Mouse (Mus musculus): ENCODE measurements around the gene Rac2. TPM values are rescaled to one million over a fixed set of nuclear protein-coding genes. Genes with fewer than 3 reads are reported as not detected.

The Rac2 gene
- total and polyA plus RNA-seq, 3 experiments = 160 to 942 (median 453) TPM

- TF ChIP-seq MAFK (IDR thresholded peaks at IDR 0.05; ENCODE audit: insufficient replicate concordance, low read length) (no peak), POLR2AphosphoS2 (IDR thresholded peaks at IDR 0.05; ENCODE audit: low read depth, low read length) (no peak), CHD1 (IDR thresholded peaks at IDR 0.05; ENCODE audit: low read depth, low read length) (no peak), SIN3A (IDR thresholded peaks at IDR 0.05; ENCODE audit: low read length) (peak; percentile 70), USF2 (conservative IDR thresholded peaks at IDR 0.05; ENCODE audit: low read depth, low read length) (no peak), POLR2A (IDR thresholded peaks at IDR 0.05; ENCODE audit: low read depth, low read length) (no peak), NRF1 (IDR thresholded peaks at IDR 0.05; ENCODE audit: low read depth, low read length) (no peak), CTCF (conservative IDR thresholded peaks at IDR 0.05 in 1 of 2, IDR thresholded peaks at IDR 0.05 in 1 of 2; ENCODE audit: low read depth in 2 of 2, low read length in 2 of 2) (no peak), SMC3 (IDR thresholded peaks at IDR 0.05; ENCODE audit: low read depth, low read length) (no peak), KAT2A (IDR thresholded peaks at IDR 0.05; ENCODE audit: insufficient replicate concordance, low read length) (no peak), TBP (conservative IDR thresholded peaks at IDR 0.05; ENCODE audit: low read depth, low read length) (no peak), USF1 (IDR thresholded peaks at IDR 0.05; ENCODE audit: low read depth, low read length) (no peak), ETS1 (conservative IDR thresholded peaks at IDR 0.05; ENCODE audit: low read depth, low read length) (no peak; the same call in 1 of the 2 replicates), JUN (IDR thresholded peaks at IDR 0.05; ENCODE audit: insufficient read depth, low read depth, low read length) (no peak), ELF1 (IDR thresholded peaks at IDR 0.05; ENCODE audit: low read depth, low read length) (0 out of 2 replicates have a peak, but pooled peaks have one; percentile 10), JUND (conservative IDR thresholded peaks at IDR 0.05; ENCODE audit: low read depth, low read length) (no peak)
Measured at GRCm38 (mm10) chr15:78599529-78600193, 27.1 kb upstream of the Rac2 start (continued).

- Histone ChIP-seq H3K79me2 (replicated peaks; ENCODE audit: control insufficient read depth, extremely low read depth, insufficient read depth, poor library complexity, severe bottlenecking) (peaks cover 10% of the 10 kb centered on the region), H3K4me3 (replicated peaks in 1 of 3; ENCODE audit: low read depth in 2 of 3, low read length in 2 of 3, poor library complexity in 1 of 3) (peak overlapping the region in 2 of 3 experiments; percentile 22 to 30), H3K9me3 (replicated peaks; ENCODE audit: low read length) (peaks cover 14% of the 10 kb centered on the region), H3K9ac (ENCODE audit: insufficient read depth, low read depth) (peak overlapping the region; percentile 23; the same call in 1 of the 2 replicates), H3K27ac (ENCODE audit: insufficient read depth, low read depth) (peak overlapping the region; percentile 47), H3K4me1 (ENCODE audit: control insufficient read depth in 1 of 2, insufficient read depth in 2 of 2) (peaks cover 36 to 75% of the 10 kb centered on the region in 2 experiments), H3K36me3 (replicated peaks in 1 of 2; ENCODE audit: control insufficient read depth in 1 of 2, insufficient read depth in 1 of 2, low read length in 1 of 2) (peaks cover 37 to 54% of the 10 kb centered on the region in 2 experiments), H3K4me2 (ENCODE audit: insufficient read depth, low read depth, poor library complexity, severe bottlenecking) (peak overlapping the region; percentile 76), H3K27me3 (replicated peaks) (no peaks in the 10 kb centered on the region)
- in situ Hi-C loops (cut with MboI; ENCODE audit: low pct_ligation_motif_present, low pct_unique_long_range_greater_than_20kb, low sequenced_read_pairs) (no loop called here), dilution Hi-C loops (cut with MboI; ENCODE audit: extremely low pct_ligation_motif_present, extremely low pct_unique_long_range_greater_than_20kb, low sequenced_read_pairs) (no loop called here)
- TF ChIP-seq MAZ (IDR thresholded peaks at IDR 0.05; ENCODE audit: low read depth, low read length) = no peak
- no peak for TF ChIP-seq USF2 (conservative IDR thresholded peaks at IDR 0.05; ENCODE audit: low read depth, low read length)
- no peak for TF ChIP-seq SMC3 (IDR thresholded peaks at IDR 0.05; ENCODE audit: low read depth, low read length)
- no peak for TF ChIP-seq NELFE (IDR thresholded peaks at IDR 0.05; ENCODE audit: low read depth, low read length)
- TF ChIP-seq ZNF384 (IDR thresholded peaks at IDR 0.05; ENCODE audit: low read depth, low read length) = no peak
- TF ChIP-seq TCF12 (IDR thresholded peaks at IDR 0.05; ENCODE audit: low read depth, low read length) = peak; percentile 66
- no peak for TF ChIP-seq JUN (IDR thresholded peaks at IDR 0.05; ENCODE audit: insufficient read depth, low read depth, low read length)
- TF ChIP-seq MEF2A (IDR thresholded peaks at IDR 0.05; ENCODE audit: borderline replicate concordance, low read depth, low read length) = 0 out of 2 replicates have a peak, but pooled peaks have one; percentile 17
- TF ChIP-seq HCFC1 (IDR thresholded peaks at IDR 0.05; ENCODE audit: low read depth, low read length) = no peak
- no peak for TF ChIP-seq ZMIZ1 (IDR thresholded peaks at IDR 0.05; ENCODE audit: low read depth, low read length)
- TF ChIP-seq UBTF (IDR thresholded peaks at IDR 0.05; ENCODE audit: low read depth, low read length) = no peak
- no peak for TF ChIP-seq CTCF (conservative IDR thresholded peaks at IDR 0.05 in 1 of 2, IDR thresholded peaks at IDR 0.05 in 1 of 2; ENCODE audit: low read depth in 2 of 2, low read length in 2 of 2)
- TF ChIP-seq TBP (conservative IDR thresholded peaks at IDR 0.05; ENCODE audit: low read depth, low read length) = no peak
- TF ChIP-seq NRF1 (IDR thresholded peaks at IDR 0.05; ENCODE audit: low read depth, low read length) = no peak
- peak; percentile 26; the same call in 1 of the 2 replicates for TF ChIP-seq ETS1 (conservative IDR thresholded peaks at IDR 0.05; ENCODE audit: low read depth, low read length)
- TF ChIP-seq RAD21 (IDR thresholded peaks at IDR 0.05; ENCODE audit: low read depth, low read length) = no peak
- no peak for TF ChIP-seq ELF1 (IDR thresholded peaks at IDR 0.05; ENCODE audit: low read depth, low read length)
- TF ChIP-seq EP300 (IDR thresholded peaks at IDR 0.05; ENCODE audit: low read length) = no peak; the same call in 1 of the 2 replicates
- no peak for TF ChIP-seq ZC3H11A (IDR thresholded peaks at IDR 0.05; ENCODE audit: low read depth, low read length)
- TF ChIP-seq RCOR1 (conservative IDR thresholded peaks at IDR 0.05; ENCODE audit: low read depth, low read length) = no peak
- TF ChIP-seq GABPA (IDR thresholded peaks at IDR 0.05; ENCODE audit: insufficient replicate concordance, low read depth, low read length) = no peak
- TF ChIP-seq E2F4 (IDR thresholded peaks at IDR 0.05; ENCODE audit: insufficient replicate concordance, low read depth, low read length) = no peak
- DNase-seq (ENCODE audit: extremely low read depth) = no peak
Measured at GRCm38 (mm10) chr15:78599124-78599523, 26.5 kb upstream of the Rac2 start.

Data from CH12.LX (cell line).